Mouse (Mus musculus): Measurements from ENCODE around the gene Rgs6.

The Rgs6 gene

DNA sequence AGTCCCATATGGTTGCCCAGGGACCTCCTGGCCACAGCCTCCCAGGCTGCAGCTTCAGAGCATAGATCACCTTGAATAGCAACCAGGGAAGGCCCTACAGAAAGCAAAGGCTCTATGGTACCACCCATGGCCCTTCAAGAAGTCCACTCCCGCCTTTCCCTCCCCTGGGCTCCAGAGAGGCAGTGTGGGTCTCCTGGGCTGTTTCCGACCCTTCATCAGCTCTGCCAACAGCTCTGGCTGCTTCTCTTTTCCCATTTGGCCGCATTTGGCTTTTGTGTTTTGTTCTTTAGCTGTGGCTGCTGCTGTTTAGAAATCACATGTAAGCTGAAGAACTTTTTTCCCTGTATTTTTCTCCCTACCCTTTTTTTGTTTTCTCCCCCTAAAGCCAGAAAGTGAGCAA is 548.9 kb downstream of the Rgs6 start:
- DNase-seq (ENCODE audit: low spot score) = no peak

DNA sequence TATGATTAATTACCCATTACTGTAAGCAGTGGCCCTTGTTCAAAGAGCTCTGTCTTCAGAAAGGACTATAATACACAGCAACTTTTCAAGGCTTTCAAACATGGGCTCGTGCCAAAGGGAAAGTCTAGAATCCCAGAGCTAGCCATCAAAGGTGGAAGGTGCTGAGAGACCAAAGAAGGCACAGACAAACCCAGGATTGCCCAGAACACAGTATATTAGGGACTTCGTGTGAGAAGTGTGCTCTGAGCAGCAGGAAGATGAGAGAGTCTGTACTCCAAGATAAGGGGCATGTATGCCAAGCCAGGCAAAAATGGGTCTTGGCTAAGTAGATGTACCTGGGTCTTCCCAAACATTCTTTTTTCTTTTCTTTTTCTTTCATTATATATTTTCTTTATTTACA is 553.1 kb downstream of the Rgs6 start:
- no peak for DNase-seq (ENCODE audit: low spot score)

DNA sequence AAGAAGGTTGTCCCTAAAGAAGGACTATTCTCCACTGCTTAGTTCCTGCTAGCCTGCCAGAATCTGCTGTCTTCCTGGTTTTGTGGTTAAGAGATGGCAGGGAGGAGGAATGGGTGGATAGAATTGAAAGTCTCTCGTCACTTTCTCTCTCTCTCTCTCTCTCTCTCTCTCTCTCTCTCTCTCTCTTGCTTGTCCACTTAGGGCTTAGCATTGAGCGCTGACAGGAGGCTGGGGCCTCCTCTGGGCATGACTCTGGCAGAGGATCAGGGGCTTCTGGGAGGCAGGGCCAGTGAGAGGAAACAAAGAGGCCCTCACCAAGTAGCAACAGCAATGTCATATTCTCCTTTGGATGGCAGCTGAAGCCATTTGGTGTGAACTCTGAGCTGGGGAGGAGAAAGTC is 554.4 kb downstream of the Rgs6 start:
- no peak for DNase-seq (ENCODE audit: low spot score)

DNA sequence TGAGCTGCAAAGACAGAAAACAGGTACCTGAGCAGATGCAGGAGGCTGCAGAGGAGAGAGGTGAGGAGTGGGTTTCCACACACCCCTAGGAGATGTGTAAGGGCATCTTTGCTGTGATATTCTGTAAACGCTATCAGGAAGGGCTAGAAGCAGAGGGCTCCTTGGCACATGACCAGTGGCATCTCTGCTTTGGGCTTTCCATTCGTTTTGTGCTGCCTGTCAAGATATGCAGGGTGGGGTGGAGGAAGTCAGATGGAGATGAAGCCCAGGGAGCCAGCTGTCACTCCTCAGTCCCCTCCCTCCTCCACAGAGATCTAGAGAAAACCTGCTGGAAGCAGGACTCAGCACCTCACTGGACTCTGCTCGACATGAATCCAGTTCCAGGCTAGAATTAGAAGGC is 555.0 kb downstream of the Rgs6 start:
- no peak for DNase-seq (ENCODE audit: low spot score)

DNA sequence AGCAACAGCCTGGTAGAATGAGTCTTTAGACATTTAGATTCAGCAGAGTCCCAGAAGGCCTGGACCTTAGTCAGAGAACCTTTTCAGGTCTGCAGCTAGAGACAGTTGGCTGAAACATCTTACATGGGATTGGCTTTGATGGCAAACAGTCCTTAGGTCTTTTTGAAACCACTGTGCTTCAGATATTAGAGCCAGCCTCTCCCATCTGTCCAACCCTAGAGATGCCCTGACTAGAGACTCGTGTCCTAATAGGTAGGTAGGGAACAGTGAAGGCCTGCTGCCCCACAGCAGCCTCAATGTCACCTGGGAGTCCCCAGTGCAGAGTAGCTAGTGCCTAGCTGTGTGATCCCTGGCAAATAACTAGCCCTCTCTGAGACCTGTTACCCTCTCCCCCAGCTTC is 555.5 kb downstream of the Rgs6 start:
- DNase-seq (ENCODE audit: low spot score) = no peak

DNA sequence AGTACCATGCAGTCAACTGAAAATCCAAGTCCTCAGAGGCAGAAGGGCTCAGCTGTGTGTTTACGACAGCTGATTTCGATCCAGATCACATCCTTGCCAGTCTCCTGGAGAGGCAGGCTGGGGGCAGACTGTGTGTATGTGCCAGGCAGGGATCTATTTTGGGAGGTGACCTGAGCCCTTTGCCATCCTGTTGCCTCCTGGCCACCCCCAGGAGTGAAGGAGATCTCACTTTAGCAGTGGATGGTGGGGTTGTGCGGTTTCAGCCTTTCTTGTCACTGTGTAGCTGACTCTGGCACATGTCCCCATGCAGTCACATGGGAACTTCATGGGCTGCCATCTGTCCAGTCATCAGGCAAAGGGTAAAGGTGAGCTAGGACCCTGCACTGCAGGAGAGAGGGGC is 557.0 kb downstream of the Rgs6 start:
- DNase-seq (ENCODE audit: low spot score) = no peak

DNA sequence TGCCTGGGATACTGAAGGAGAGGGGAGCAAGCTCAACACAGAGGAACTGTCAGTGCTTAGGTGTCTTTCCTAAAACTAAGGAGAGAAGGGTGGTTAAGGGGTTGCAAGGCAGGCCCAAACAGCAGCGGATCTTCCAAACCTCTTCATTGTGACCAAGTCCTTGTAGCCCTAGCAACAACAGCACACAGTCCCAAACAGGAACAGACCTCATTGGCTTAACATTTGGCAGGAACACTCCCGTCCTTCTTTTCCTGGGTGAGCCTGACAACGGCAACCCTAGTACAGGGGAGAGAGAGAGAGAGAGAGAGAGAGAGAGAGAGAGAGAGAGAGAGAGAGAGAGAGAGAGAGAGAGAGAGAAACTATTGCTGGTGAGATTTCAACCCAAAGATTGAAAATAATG is 557.8 kb downstream of the Rgs6 start:
- no peak for DNase-seq (ENCODE audit: low spot score)

DNA sequence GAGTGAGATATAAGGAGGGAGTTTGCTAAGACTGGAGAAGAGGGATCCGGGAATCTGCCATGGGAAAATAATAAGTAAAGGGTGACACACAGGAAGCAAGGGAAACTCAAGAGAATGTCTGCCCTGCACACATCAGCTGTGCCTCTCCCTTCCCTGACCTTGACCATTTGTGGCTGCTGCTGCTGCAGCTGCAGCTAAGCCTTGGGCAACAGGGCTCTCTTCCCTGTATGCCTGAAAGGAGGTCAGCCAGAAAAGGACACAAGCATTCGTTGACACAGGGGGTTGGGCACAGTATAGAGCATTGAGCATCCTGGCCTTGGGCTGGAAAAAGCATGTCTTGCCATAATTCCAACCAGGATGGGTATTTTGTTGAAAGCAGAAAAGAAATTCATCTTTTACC is 558.8 kb downstream of the Rgs6 start:
- no peak for DNase-seq (ENCODE audit: low spot score)

DNA sequence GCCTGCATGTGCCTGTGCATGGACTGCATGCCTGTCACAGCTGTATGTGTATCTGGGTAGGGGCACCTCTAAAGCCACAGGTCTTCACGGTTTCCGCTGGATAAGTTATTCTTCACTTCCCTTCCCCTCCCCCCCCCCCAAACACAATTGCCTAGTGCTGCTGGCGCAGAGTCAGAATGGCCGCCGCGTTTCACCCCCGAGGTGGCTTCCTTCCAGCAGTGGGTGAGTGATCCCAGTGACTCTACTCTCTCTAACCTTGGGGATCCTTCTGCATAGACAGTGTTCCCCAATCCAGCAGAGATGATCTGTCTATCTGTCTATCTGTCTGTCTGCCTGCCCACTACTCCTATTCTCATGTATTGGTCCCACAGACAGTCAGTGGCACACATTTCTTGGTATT is 561.9 kb downstream of the Rgs6 start:
- DNase-seq (ENCODE audit: low spot score) = no peak

DNA sequence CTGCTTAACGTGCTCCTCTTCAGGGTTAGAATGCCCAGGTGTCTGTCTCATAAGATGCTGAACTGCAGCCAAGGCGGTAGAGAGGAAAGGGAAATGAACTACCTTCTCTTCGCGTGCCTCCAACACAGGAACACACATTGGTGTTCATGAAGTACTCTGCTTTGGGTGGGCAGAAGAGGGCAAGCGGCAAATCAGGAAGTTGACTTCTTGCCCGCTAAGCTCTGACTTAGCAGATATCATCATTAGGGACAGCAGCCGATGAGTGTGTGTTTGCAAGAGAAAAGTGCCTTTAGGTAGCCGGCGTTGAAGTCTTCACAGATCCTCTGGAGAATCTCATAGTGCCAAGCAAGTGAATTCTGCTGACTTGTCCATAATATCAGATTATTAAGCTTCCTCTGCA is 562.7 kb downstream of the Rgs6 start:
- DNase-seq (ENCODE audit: low spot score) = no peak

DNA sequence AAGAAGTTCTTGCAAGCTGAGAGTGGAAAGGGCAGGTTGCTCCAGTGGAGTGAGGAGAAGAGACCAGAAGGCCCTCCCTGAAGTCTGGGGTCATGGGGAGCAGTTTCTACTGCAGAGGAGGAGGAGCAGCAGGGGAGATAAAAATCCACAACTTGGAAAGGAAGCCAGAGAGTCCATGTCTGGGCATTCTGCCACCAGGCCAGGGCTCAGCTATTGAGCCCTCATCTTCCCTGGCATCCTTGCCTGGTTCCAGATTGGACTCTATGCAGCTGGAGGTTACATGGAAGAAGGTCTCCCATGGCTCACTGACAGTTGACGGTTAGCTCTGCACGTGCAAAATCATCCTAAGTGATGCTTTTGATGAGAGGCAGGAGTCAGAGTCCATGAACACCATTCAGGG is 563.4 kb downstream of the Rgs6 start:
- DNase-seq (ENCODE audit: low spot score) = no peak

DNA sequence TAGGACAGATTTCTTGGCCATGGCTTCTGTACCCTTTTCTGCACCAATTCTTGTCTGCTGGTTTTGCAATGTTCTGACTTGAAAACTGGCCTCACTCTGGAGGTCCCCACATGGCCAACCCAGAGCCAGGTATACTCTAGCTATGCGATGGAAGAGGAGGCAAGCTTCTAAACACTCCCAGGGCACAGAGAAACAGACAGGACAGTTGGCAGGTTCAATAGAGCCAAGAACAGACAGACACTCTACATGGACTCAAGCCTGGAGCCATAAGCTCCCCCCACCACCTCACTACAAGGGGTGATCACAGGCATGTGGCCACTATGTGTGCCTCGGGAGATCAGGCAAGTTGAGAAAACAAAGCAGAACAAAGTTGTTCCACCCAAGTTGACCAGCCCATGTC is 572.1 kb downstream of the Rgs6 start:
- no peak for DNase-seq (ENCODE audit: low spot score)

DNA sequence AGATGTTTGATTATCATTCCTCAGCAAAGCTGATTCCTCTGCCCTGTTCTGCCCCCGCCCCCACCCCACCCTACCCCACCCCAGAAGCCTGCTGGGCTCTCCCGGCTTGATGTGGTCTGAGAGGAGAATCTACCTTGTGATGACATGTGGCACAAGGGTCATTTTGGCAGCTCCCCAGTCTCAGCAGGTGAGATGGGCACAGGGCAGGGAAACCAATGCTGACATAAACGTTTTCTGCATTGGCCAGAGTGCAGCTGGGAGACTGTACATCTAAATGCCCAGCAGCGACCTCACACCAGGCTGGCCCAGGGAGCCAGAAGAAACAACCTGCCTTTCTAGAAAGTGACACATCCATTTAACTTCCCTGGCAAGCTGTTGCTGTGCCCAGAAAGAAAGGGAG is 572.6 kb downstream of the Rgs6 start:
- DNase-seq (ENCODE audit: low spot score) = no peak

DNA sequence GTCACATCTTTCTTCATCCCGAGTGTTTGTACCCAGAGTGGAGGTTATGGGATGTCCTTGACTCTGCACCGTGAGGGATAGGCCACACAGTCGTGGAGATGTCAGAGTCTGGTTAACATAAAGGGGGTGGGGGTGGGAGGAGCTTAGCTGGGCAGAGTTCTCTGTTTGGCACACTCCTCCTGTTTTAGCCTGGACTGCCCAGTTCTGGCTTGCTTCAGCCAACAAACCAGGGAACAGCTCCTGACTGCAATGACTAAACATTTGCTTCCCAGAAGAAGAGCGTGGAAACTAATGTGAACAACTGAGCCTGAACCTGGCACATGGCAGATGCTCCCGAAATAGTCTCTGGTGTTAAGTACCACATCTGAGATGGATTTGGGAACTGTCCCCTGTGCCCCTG is 575.6 kb downstream of the Rgs6 start:
- no peak for DNase-seq (ENCODE audit: low spot score)

DNA sequence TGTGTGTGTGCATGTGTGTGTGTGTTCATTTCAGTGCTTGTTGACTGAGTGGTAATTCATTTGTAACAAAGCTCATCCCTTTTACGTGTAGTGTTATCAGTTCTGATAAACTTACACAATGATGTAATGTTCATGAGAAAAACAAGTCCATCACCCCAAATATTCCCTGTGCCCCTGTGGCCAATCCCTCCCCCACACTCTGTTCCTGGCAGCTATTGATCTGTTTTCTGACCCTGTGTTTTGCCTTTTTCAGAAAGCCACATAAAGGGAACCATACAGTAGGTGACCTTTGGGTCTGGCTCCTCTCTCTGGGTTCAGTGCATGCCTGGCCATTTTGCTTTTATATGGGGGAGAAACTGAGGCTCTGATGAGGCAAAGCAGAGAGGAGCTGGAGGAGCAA is 577.0 kb downstream of the Rgs6 start:
- DNase-seq (ENCODE audit: low spot score) = no peak

DNA sequence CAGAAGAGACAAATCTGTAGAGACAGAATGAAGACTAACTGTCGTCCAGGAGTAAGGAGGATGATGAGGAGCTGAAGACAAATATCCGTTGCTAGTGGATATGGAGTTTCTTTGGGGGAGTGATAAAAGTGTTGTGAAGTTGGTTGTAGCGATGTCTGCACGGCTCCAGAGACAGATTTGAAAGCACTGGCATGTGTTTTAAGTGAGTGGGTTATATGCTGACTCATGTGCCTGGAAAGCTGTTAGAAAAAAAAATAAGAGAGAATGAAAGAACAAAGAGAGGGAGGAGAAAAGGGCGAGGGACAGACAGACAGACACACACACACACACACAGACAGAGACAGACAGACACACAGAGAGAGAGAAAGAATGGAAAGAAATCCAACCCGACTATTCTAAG is 580.2 kb downstream of the Rgs6 start:
- no peak for DNase-seq (ENCODE audit: low spot score)

DNA sequence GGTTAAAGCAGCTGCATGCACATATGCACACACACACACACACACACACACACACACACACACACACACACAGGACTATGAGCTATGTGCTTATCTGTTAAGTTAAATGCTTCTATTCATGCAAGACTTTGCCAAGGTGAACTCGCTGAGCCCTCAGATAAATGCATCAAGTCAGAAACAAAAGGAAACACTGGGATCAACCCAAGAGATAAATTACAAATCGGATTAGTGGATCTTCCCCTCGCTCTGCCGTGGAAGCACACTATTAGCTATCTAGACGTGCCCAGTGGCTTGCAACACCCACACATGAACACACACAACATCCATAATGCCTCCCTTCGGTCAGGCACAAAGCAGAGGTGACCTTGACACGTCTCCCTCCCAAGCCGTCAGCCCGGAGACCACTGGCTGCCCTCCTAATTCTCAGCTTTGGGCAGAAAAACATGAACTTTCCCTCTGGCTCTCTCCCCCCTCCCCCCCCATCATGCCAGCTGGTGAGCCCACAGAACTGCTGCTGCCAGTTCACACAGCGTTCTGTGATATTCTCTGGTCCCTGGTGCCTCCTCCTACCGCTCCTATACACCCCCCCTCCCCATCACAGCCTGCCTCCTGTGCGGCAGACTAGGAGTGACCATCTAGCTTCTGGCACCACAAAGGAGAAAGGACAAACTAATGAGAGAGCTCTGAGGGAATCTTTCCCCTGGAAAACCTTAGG is 581.6 kb downstream of the Rgs6 start:
- no peak for DNase-seq (ENCODE audit: low spot score)

DNA sequence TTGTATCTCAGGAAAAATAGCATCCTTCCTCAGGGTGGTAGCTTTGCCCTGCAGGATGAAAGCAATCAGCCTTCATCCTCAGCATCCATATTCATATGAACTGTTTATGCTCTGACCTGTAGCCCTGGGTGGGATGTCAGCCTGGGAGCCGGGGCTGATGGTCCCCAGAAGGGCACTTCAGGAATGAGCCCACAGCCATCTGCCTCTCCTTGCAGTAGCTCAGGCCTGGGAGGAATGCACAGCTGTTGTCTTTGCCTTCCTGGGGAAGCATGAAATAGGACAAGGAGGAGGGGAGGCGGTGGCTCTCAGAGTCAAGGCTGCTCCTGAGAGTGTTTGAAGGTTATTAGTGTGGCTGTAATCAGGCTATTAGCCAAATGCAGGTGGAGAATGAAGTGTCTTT is 590.7 kb downstream of the Rgs6 start:
- DNase-seq (ENCODE audit: low spot score) = no peak

DNA sequence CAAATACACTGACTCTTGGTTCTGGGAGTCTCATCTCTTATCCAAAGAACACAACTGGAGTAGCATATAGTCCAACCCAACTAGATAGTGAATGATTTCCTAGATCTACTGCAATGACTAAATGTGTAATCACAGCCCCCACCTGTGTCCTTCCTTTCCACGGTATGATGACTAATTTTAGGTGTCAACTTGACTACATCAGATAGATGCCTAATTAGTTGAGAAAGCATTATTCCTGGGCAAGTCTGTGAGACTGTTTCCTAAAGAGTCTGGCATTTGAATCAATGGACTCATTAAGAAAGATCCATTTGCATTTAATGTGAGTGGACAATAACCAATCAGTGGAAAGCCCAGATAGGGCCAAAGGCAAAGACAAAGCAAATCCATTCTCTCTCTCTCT is 591.8 kb downstream of the Rgs6 start:
- no peak for DNase-seq (ENCODE audit: low spot score)

DNA sequence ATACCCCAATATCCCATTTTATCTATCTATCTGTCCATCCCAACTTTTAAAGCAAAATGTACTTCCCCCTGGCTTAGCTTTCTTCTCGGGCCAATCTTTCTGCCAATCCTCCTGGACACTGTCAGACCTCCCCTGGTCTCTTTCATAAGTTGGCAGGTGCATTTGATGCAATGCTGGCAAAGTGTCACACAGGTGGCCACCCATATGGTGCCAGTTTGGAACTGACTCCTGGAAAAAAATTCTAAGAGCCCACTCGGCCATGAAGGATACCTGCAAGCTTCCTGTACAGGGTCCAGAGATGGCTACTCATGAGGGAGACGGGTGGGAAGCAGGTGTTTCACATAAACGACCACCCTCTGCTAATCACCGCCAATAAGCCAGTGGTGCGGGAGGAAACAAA is 592.5 kb downstream of the Rgs6 start:
- no peak for DNase-seq (ENCODE audit: low spot score)

DNA sequence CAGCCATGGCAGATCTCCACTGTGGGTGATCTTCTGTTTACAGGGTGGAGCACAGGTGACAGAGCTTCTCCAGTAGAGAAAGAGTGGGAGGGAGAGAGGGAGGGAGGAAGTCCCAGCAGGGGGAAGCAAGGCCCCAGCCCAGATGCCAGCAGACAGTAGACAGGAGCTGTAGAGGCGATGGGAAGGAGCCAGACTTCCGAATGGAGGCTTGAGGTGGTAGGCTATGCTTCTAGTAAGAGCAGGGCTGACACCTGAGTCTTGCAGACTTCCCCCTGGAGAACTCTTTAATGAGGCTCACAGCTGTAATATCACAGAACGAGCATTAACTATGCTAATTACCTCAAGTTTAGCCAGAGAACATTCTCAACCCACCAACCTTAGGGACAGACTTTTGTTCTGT is 613.6 kb downstream of the Rgs6 start:
- no peak for DNase-seq (ENCODE audit: low spot score)

DNA sequence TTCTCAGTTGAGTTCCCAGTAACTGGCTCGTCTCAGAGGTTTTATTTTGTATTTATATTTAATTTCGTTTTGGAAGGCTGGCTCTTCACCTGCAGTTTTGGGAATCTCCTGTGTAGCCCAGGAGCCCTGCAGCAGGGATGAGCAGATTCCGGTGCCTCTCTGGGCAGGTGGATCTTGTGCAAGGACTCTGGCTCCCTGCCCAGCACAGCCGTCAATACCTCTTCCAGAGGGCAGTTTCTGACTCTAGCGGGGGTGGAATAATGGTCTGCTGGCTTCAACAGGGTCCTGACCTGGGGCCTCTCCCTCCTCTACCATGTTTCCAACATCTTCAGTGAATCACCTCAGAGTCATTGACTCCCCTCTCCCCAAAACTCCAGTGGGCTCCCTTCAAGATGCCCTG is 616.3 kb downstream of the Rgs6 start:
- DNase-seq (ENCODE audit: low spot score) = no peak

DNA sequence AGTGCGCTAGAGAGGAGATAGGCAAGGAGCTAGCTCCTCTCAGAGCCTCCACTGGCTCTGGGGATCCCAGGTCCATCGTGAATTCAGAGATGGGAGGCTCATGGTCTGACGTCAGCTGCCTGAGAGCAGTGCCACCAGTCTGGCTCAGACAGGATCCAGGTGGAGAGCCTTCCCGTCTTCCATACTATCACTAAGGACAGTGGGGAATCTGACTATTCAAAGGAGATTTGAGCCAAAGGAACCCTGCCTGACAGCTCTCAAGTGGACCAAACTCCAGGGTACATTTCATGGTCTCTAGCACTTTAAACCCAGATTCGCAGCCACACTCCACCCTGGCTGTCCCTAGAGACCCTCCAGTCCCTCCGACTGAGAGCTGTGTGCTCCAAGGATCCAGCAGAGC is 618.8 kb downstream of the Rgs6 start:
- DNase-seq (ENCODE audit: low spot score) = no peak

DNA sequence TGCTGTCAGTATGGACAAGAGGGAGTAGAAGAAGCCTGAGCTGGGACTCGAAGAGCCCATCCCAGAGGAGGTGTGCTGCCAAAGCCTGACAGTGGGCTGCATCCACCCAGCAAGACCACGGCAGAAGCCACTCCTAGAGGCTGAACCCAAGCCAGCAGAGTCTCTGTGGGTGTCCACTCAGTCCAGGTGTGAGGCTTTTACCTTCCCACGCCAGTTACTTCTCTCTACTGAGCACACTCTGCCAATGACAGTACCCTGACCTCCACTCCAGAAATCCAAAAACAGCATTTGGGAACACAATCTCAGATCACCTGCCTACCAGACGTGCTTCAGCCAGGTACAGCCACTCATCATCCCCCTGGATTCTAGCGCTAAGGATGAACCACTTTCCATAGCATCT is 619.4 kb downstream of the Rgs6 start:
- DNase-seq (ENCODE audit: low spot score) = no peak

DNA sequence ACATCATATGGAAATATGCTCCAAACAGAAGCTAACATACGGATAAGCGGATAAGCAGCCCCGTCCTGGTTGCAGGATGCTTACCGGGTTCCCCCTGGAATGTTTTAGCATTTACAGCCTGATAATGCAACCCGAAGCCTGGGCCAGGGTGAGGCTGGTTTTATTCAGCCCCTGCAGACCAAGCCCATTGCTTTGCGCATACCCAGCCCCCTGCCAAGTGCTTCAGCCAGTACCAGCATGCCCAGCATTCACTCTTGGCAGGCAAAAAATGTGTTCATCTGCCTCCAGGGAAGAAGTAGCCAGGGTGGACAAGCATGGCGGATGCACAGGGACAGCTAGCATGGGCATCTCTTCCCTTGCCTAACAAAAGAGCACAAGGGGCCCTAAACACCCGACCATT is 619.9 kb downstream of the Rgs6 start:
- DNase-seq (ENCODE audit: low spot score) = no peak
